Mouse (Mus musculus): Measurements from ENCODE around the gene Rab11fip2.
A peak's percentile ranks its signal among the peaks of the same experiment; 100 is the strongest.

Gene Rab11fip2

DNA sequence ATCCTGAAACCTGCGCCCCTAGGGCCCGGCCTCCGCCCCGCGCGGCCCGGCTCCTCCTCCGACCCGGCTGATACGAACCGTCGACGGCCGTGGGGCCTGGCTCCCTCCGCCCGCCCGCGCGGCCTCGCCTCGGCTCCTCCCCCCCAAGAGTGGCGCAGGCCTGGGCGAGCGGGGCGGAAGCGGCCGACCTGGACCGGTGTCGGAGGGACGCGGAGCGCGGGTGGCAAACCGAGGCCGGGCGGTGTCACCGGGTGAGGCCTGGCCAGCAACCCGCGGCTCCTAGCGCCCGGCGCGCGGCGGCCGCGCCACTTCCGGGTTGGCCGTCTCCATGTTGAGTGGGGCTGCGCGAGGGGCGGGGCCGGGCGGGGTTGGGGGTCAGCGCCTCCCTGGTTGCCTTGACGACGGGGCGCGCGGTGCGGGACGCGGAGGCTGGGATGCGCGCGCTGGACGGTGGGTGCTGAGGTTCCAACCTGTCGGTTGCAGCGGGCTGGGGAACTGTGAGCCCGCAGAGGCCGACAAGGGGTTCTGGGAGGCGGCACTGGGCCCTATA lies at the start of gene Rab11fip2:
Rab11fip2 (minus strand) TSS at position 333 of the 550 bp plus-strand sequence.
- peak; percentile 87 to 92 for DNase-seq

- DNase-seq = no peak
These were observed 38.1 kb upstream of the Rab11fip2 start for GRCm38 (mm10) chr19:59981588-59981987.

DNA sequence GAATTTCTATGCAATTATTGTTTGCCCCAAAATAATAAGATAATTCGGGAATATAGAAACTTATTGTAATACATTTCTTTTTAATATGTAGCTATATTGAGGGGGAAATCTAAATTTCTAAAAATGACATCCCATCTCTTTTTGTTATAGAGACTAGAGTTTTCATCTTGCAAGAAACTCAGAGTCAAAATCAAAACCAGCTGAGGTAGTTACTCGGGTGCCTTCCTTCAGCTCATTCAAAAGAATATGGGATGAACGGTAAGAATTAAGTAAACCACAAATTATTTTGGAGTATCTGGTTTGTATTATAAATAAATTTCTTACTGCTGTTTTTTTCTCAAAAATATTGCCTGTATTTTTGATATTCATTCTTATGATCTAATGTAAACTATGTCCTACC lies 11.5 kb upstream of the Rab11fip2 start:
- no peak for DNase-seq

- no peak for DNase-seq
These were observed 6.3 kb upstream of the Rab11fip2 start for GRCm38 (mm10) chr19:59949731-59950130.

DNA sequence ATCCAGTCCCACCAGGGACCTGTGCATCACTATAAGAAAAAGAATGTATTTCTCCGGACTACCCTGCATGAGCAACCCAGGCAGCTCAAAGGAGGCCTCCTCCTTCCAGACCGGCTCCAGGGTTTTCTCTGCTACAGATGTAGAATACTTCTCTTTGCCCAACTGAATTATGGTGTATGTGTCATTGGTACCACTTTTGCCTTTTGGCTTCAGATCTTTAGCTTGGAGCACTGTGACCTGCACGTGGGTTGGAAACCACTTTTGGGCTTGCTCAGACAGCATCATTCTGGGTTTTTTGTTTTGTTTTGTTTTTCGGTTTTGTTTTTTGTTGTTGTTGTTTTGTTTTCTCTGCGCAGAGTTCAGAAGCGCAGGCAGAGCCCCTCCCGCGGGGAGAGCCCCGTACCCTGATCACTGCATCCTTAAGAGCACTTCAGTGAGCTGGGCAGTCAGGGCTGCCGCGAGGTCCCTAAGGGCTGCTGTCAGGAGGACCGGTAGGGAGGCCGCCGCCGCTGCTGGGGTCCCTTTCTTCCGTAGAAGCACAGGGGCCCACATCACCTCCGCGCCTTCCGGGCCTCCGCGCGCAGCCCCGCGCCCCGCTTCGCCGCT lies 635 bp downstream of the Rab11fip2 start:
- DNase-seq = peak in 1 of 2 experiments; percentile 2

- DNase-seq = peak; percentile 11 to 33
These were observed 3.7 kb downstream of the Rab11fip2 start for GRCm38 (mm10) chr19:59939711-59940110.

DNA sequence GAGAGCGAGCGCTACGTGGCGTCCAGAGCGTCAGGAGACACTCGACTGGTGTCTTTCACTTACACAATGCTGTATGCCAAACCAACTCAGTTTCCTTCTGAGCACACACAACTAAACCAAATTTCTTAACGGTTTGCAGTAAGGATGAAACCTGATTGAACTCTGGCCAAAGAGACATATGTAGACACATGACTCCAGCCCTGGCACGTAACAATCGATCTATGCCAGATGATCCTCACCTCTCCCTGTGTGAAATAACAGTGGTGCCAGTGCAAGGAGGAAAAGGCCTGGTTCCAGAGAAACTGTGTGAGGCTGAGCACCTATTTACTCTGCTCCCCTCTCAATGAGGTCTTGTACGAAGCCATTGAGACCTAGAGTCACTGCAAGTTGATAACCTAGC lies 11.4 kb downstream of the Rab11fip2 start:
- no peak for DNase-seq

DNA sequence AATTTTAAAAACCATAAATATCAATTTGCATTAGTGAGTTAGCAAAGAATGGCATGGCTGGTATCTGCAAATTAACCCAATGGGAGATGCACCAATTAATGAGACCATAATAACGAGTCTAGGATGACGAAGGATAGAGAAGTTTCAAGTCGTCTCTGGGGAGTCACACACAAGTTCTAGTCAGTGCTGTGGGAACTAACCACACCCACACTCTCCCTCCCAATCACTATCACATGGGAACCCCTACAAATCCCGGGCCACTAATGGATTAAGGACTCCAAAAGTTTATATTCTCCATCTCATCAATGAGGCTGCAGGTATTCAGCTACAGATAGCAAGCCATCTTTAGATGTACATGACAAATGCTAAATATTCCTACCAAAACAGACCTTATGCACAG lies 14.8 kb downstream of the Rab11fip2 start:
- no peak for DNase-seq

DNA sequence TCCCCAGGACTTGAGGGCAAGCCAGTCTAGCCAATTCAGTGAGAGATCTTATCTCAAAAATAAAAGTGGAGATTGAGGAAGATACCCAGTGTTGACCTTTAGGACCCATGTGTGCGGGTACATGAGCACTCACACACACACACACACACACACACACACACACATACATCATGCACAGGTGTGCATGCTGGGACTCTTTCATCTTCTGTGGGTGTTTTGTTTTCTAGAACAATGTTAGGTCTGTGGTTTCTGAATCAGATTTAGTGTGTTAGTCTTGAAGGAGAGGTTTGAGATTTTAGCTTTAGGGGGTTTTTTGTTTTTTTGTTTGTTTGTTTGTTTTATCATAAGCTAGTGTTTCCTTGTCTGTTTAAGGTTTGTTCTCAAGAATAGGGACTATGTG lies 17.3 kb downstream of the Rab11fip2 start:
- DNase-seq = no peak

DNA sequence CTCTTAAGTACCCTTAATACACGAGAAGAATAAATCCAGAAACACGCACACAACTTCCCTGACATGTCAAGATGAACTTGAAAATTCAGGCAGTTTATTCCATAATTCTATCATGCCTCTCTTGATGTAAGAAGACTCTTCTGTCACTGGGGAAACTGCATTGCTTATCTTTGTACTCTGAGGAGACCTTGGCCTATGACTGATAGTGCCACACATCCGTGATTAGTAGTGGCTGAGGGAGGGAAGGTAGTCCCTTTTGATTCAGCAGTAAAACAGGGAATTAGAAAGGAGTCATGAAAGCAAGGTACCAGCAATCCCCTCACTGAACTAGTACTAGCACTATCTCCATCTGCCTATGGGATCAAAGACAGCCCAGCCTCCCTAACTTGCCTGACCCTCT lies 22.6 kb downstream of the Rab11fip2 start:
- no peak for DNase-seq

- DNase-seq = no peak
These were observed 25.4 kb downstream of the Rab11fip2 start for GRCm38 (mm10) chr19:59917901-59918613.

GRCm38 (mm10) chr19:59911554-59911953 lies 31.9 kb downstream of the Rab11fip2 start:
- no peak for DNase-seq

DNA sequence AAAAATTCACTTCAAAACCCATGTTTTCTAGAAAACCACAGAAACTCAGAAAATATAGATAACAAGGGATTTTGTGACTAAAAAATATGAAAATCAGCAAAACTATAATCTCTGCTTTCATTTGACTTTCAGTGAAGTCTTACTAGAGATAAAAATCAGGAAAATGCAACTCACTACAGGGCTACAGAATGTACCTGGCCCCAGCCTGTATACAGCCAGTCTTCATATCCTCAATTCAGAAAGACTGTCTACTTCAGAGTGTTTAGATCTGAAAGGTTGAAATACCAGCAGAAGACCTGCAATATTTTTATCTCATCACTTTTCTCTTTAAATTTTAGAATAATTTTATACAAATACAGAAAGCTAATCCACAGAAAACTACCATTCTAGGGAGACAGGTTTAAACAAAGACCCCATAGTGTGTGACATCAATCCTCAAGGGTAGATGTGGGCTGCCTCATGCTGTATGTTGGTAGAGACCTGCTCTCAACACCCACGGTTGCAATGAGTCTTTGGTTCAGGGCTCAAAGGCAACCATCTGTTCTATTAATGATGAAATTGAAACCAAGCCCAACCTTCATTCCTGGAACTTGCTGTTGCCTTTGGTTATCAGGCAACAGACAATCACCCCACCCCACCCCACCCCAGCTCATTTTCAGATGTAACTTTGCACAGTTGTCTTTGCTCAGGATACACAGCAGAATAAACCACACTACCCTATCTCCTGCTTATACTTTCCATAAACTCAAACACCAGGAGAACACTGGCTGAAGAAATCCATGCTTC lies 38.0 kb downstream of the Rab11fip2 start:
- no peak for DNase-seq

- no peak for DNase-seq
These were observed 43.5 kb downstream of the Rab11fip2 start for GRCm38 (mm10) chr19:59899965-59900364.

- DNase-seq = no peak
These were observed 45.2 kb downstream of the Rab11fip2 start for GRCm38 (mm10) chr19:59898301-59898700.

DNA sequence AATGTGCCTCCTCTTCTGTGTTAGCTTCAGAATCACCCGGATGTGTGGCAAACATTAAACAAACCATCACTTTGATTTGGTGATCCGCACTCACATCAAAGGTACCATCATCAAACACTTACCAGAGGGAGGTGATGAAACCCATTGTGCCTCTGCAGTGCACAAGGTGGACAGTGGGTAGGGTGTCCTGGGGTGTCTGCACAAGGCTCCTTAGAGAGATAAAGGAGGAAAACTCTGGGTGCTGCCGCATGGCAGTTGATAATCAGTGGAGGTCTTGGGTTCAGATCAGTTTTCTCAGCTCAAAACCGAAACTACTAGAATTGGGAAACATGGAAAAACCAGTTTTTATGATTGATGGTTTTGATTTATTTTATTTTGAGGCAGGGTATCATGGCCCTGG lies 54.1 kb downstream of the Rab11fip2 start:
- no peak for DNase-seq

- DNase-seq = no peak
These were observed 54.6 kb downstream of the Rab11fip2 start for GRCm38 (mm10) chr19:59888846-59889245.

DNA sequence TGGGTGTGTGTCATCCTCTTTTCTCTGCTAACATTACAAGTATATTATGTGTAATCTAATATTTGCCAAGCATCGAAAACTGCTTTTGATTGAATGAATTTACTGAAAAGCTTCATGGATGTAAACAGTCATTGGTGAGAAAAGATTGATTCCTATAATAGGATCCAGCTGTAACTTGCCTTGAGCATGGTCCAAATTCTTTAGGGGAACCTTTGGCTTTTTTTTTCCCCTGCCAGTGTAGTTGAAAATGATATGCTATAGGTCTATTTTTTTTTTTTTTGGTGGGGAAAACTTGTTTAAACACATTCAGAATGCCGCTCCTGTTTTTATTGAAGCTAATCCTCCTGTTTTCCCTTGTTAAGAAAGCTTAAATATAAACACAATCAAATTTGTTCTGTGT lies 55.6 kb downstream of the Rab11fip2 start:
- no peak for DNase-seq

GRCm38 (mm10) chr19:59885301-59885700 lies 58.2 kb downstream of the Rab11fip2 start:
- no peak for DNase-seq

DNA sequence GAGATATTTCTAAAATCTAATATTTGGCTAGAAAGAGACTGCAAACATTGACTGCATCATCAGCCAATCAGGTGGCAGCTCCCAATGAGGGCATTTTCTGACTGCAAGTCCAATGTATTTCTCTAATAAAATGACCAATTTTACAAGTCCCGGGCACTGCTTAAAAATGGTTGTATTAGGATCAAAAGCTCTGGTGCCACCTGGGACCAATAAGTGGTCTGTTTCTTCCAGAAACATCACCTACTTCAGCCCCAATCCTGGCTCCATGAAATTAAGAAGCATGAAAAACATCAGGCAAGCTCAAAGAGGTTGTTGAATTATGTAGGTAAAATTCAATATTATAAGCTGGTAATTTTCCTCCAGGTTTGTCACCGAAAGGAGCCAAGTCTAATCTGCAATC lies 66.2 kb downstream of the Rab11fip2 start:
- no peak for DNase-seq

DNA sequence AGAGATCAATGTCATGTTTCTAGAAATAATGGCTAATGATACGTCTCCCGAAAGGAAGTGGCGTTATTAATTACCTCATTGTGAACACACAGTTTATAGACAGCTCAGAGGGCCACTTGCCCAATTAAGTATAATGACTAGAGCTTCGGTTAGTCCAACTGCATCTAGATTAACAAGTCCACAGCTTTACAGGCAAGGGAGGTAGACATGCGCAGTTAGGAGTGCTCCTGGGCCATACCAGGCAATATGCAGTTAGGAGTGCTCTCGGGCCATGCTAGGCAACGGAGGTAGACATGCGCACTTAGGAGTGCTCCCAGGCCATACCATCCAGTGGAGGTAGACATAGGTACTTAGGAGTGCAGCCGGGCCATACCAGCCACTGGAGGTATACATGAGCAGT lies 76.8 kb downstream of the Rab11fip2 start:
- DNase-seq = no peak

- no peak for DNase-seq
These were observed 81.0 kb downstream of the Rab11fip2 start for GRCm38 (mm10) chr19:59862423-59862822.

DNA sequence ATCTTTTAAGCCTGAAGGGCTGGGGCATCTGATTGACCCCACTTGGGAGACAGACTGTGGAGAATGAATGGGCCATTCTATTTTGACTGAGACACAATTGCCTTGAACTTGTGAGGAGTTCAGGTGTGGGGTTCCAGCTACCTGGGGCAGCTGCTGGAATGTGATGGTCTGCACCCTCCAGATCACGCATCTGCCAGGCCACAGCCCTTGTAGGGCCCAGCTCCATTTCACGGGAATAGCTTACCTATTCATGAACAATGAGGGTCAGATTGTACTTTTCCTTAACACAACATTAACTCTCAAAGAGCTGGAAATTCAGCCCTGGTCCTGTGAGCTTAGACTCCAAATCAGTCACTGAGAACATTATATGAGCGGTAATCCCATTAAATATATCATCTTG lies 82.7 kb downstream of the Rab11fip2 start:
- no peak for DNase-seq

DNA sequence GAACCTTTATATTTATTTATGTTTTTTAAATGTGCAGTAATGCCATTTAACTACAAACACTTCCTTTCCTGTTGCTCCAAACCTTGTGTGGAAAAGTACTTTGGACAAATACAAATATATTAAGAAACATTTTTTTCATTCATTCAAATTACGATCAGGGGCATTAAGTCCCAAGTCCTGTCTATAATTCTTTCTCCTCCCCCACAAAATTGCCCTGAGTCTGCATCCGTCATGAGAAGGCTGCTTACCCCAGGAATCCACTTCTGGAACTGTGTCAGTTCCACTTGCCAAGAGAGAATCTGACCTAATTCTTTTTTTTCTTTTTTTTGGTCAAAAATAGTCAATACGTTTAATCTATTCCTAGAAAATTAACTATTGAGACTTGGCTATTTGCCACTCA lies 90.4 kb downstream of the Rab11fip2 start:
- DNase-seq = peak in 1 of 2 experiments; percentile 18

Measured in kidney, postnatal 25 days (tissue).